ENCODE assay signal across 7 mouse cellular contexts in genomic region chr5:149851011-149851410, GRCm38 (mm10).
DNase-seq lines count a peak whose midpoint lies in the region; ATAC-seq lines count a peak whose summit lies in the region.

No protein-coding gene starts in this region.

- no peaks in the 10 kb centered on the region for H3K4me1 ChIP-seq in embryonic facial prominence, embryonic 14.5 days (ENCODE audit: control insufficient read depth, insufficient read depth, low read length)

- WGBS in embryonic facial prominence, embryonic 14.5 days: 10% methylated on average over 9 of the region's 9 CpGs

- no peak overlapping the region for H3K9ac ChIP-seq in embryonic facial prominence, embryonic 14.5 days (ENCODE audit: low read depth, low read length)

- no peaks in the 10 kb centered on the region for H3K36me3 ChIP-seq in embryonic facial prominence, embryonic 14.5 days (ENCODE audit: control insufficient read depth, insufficient read depth, low read length)

- no peak overlapping the region for H3K27ac ChIP-seq in embryonic facial prominence, embryonic 14.5 days (replicated peaks; ENCODE audit: low read depth, low read length)

- peak; percentile 84 for DNase-seq in MEL-GATA-1-ER (ENCODE audit: extremely low read depth, low read depth)
- peak; percentile 66 for DNase-seq in adrenal gland, postnatal 25 days
- peak; percentile 64 for DNase-seq in embryonic facial prominence, embryonic 14.5 days (ENCODE audit: low spot score)
- peak; percentile 84 for DNase-seq in heart, postnatal 4 days
- DNase-seq in layer of hippocampus, adult 8-10 months (ENCODE audit: low spot score in 2 of 2): peak; percentile 38 to 77
- DNase-seq in lung, postnatal 10 days: peak; percentile 79
- DNase-seq in right cerebral cortex, postnatal 10 days (ENCODE audit: low spot score in 2 of 2): peak; percentile 72 to 84

- no peak overlapping the region for H3K4me3 ChIP-seq in embryonic facial prominence, embryonic 14.5 days (ENCODE audit: low read depth, low read length)

- ATAC-seq in embryonic facial prominence, embryonic 14.5 days (ENCODE audit: low read depth): 0 out of 2 replicates have a peak, but pooled peaks have one; percentile 37

- no peak overlapping the region for H3K4me2 ChIP-seq in embryonic facial prominence, embryonic 14.5 days (ENCODE audit: low read depth, low read length)

- H3K9me3 ChIP-seq in embryonic facial prominence, embryonic 14.5 days (ENCODE audit: control insufficient read depth, low read length): no peaks in the 10 kb centered on the region

- no peaks in the 10 kb centered on the region for H3K27me3 ChIP-seq in embryonic facial prominence, embryonic 14.5 days (replicated peaks; ENCODE audit: control insufficient read depth, insufficient read depth, low read length)
